Mouse (Mus musculus) layer of hippocampus, adult 8-10 months (tissue): Measurements from ENCODE around the gene Abhd2. TPM values are rescaled to one million over a fixed set of nuclear protein-coding genes. Genes with fewer than 3 reads are reported as not detected.

Source experiments
- DNase-seq, 2 experiments: peaks; one replicate each; pipeline ENCODE4 v3.0.0; 2022; ENCODE audit warnings: low spot score in 2 of 2
- total RNA-seq, 4 experiments: library from RNA; stranded (reverse); gene quantifications; 2 replicates each; pipeline ENCODE4 v1.2.4; 2022

The Abhd2 gene
- total RNA-seq, 4 experiments from 2014 or later, result 66.3 to 80.7 (median 73.3) TPM

DNA sequence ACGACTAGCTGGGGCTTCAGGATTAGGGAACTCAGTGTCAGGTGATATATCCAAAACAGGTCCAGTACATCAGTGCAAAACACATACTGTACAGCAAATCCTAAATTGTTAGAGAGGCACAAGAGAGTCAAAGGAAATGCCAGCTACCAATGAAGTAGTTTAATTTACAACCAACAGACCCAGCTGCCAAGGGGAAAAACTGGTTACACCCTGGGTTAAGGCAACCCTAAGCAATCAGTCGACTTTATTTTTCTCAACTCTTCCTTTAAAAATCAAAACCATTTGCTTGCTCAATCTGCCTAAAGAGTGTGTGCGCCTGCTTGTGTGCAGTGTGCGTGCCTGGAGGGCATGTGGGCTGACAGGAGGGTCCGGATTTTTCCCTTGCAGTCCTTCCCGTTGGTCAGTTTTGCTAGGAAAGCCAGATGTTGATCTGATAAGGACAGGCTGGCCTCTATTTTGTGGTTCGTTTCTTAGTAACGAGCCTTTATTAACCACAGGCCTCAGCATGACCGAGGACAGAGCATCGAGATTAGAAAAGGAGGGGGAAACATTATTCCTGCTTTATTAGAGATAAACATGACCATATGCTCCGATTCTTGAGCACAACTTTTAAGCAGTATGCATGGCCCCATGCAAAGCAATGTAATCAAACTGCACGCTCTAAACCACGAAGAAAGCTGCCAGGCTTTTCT lies 45.3 kb downstream of the Abhd2 start:
- DNase-seq, result no peak

DNA sequence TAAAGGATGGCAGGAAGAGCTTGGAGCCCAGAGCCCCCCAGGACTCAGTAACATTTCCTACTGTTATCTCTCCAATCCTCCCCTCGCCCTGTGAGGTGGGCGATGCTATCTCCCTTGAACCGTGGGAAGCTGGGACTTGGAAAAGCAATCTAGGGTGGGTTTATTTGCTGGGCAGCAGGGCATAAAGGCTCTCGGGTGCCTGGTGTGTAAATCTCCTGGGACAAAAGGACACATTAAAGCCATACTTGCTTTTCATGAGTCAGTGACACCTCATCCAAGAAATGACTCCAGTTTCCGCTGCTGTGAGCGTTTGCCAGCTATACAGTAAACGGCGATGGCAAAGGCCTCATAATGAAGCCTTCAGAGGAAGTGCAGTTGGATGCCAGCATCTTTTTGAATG lies 50.9 kb downstream of the Abhd2 start:
- DNase-seq, result no peak

DNA sequence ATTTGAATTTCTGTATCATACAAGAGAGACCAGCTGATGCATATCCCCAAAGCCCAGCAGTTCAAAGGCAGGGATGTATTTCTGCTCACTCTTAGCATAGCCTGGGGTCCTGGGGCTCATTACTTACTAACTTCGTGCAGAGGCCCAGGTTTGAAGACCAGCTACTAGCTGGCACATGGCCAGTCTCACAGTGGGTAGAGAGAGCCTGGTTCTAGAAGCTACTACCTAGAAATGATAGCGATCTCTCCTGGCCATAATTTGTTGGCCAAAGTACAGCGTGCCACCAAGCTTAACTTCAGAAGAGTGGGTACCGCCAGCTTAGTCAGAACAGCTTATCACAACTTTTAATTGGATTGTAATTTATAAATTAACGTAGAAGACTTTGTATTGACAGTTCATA lies 55.8 kb downstream of the Abhd2 start:
- no peak for DNase-seq

DNA sequence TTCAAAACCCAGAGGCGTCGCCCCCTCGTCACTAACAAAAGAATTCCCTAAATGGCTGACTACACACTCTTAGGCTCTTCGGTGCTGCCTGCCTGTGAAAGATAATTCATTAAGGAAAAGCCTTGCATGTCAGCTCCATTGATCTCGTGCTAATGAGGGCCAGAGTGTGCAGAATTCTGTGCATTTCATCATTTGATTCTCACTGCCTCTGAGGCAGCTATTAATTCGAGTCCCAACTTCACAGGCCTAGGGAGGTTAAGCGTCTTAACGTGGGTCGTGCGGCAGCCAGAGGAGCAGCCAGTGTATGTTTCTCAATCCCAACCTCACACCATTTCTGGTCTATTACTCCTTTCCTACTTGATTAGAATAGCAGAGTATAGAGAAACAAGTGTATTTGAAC lies 58.2 kb downstream of the Abhd2 start:
- no peak for DNase-seq

DNA sequence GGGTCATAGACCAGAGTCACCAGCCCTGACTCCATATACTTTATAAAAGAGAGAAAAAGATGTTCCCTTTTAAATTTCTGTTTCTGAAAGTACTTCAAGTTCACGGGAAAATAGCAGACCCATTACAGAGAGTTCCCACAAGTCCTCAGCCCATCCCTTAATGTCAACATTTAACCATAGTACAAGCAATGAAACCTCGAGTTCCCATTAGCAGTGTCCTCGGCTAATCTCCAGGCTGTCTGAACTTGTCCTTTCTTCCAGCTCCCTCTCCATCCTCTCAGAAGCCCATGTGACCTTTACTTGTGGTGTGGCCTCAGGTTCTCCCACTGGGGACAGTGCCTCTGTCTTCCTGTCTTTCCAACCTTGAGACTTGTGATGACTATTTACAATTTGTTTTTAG lies 60.4 kb downstream of the Abhd2 start:
- DNase-seq, result no peak

DNA sequence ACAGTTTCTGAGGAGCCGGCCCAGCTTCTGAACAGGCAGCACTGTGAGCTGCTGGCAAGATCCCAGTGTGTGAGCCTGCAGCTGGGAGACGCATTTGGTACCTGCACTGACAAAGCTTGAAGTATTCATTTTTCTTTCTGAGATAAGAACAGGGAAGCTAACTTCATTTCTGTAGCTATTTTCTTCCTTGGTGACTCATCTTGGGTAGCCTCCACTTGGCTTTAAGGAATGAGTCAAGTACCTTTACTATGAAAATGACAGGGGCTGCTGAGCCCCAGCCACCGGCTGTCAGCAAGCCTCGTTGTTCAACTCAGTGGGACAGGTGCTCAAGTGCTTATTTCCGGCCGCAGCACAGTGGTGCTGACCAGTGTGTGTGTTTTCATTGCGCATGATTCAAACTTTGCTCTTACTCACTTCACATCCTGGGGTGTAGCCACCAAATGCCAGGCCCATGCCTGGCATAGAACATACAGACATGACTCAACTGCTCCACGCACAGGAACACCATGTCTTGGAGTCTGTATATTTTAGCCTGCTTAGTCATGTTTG lies 63.4 kb downstream of the Abhd2 start:
- peak in 1 of 2 experiments; percentile 43 for DNase-seq

DNA sequence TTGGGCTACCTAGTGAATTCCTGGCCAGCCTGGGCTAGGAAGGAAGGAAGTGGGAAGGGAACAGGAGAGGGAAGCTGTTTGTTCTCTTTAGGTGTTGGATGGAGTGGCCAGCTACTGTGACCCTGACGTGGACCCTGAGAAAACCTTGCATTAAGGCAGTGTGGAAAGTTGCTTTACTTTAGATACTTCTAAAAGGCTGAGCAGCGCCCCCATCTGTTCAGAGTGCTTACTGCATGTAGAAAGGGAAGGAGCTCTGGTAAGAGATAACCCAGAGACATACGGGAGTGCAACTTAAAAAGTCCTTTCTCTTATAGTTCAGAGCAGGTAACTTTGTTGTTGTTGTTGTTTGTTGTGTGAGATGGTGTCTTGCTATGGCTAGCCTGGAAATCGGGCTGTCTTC lies 72.9 kb downstream of the Abhd2 start:
- DNase-seq, result peak in 1 of 2 experiments; percentile 56

DNA sequence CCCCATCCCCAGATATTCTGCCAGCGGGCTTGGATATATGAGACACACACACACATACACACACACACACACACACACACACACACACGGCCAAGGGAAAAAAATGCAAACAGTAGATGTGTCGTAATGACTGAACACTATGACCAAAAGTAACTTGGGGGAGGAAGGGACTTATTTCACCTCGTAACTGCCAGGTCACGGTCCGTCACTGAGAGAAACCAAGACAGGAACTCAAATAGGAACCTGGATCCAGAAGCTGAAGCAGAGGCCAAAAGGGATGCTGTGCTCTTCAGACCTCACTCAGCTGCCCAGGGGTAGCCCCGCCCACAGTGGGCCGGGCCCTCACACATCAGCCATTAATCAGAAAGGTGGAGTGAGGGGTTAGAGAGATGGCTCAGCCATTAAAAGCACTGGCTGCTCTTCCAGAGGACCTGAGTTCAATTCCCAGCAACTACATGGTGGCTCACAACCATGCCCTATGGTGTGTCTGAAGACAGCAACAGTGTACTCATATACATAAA lies 73.6 kb downstream of the Abhd2 start:
- DNase-seq, result no peak

DNA sequence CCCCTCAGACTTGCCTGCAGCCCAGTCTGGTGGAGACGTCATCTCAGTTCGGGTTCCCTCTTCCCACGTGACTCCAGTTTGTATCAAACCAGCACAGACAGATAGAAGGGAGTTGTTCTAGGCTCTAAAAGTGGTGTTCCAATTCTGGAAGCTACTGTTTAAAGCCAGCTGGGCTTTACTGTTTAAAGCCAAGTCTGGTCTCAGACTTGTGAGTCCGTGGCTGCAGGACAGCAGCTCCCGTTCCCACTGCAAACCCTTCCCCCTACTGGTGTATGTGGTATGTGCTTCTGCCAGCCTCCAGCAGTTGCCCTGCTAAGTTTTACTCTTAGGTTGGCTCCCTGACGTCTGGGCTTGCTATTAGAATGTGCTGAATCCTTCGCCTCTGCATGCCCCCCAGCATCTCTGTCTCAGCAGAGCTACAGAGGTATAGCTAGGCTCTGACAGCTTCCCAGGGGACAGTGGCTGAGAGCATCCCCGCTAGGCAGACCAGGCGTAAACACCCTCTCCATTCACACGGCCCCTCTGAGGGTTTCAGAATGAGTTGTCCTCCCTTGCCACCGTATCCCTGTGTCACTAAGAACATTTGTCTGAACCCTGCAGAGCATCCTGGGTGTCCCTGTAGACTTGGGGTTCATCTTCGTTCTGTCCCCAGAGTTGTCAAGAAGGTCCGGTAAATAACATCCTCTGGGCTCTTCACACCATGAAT lies 74.3 kb downstream of the Abhd2 start:
- no peak for DNase-seq

DNA sequence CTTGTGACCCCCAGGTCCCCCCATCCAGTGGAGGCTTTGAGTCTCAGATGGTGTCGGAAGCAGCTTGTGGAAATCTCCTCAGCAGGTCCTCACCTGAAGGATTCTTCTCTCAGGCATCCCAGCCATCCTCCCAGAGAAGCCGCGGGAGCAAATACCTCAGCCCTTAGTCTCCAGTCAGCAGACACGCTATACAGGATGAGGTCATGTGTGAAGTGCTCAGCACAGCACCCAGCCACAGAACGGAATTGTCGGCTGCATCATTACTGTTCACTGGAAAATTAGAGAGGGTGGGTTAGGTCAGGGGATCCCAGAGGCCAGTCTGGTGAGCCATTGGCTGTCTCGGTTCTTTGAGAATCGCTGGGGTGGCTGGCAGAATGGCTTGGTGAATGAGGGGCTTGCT lies 75.8 kb downstream of the Abhd2 start:
- DNase-seq, result no peak

DNA sequence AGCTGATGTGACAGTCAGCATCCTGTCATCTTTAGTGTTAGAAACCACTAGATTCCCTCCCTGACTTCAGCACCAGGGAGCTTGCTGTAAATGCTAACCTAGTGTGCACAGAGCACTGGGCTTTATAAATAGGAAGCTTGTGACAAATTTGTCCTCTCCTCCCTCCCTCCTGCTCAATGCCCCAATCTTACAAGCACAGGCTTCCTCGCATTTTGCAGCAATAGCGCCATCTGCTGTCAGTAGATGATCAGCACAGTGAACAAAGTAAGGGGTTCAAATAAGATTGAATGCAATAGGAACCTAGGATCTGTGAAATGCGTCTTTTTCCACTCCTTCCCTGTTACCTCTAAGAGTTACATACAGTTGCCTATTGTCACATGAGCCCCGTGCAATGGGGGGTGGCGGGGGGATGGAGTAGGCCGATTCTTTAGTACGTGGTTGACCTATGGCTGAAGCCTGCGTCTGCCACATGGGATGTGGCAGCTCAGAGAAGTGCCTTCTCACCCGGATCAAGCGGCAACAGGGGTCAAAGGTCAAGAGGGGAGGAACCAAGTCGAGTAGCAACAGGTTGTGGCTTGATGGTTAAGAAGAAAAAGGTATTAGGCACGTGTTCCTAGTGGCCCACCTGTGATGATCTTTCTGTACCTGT lies 76.9 kb downstream of the Abhd2 start:
- DNase-seq, result peak; percentile 86 to 89

DNA sequence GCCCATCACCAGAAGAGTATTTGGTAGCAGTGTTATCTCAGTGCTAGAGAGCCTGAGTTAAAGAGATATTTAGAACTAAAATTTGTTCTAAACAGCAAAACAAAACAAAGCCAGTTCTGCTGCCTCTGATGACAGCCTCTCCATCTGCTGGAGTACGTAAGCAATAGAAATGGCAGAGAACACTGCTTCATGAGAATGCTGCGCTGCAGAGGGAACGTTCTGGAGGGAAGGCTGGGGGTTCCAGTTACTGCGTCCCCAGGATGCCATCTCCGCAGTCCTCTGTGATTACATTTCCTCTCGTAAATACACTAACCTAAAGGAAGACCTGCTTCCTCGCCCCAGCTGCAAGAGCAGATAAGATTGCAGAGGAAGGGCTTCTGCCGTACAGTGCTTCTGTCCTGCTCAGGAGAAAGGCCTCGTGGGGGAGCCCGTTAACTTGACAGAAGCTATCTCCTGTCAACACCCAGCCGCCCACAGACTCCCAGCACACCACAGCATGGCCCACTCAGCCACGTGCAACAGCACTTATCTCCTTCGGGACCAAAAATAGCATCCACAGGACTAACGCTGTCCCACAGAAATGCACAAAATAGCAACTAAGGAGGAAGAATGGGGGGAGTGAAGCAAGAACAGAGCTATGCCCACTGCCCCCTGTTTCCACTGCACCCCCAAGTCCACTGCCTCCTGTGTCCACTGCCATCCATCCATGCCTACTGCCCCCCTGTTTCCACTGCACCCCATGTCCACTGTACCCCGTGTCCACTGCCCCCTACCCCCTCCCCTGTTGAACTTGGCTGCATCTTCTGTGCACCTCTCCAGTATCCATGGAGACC lies 85.6 kb downstream of the Abhd2 start:
- DNase-seq, result peak; percentile 77 to 88

DNA sequence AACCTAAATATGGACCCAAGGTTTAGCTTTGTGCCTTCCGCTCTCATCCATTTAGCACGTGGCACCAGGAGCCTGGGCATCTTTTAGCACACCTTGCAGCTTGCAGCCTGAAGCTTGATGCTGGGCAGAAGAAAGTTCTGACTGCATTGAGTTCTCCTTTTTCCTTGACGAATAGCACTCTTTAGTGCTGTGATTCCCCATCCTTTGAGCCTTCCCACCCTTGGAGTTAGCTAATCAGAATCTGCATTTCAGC lies 86.1 kb downstream of the Abhd2 start:
- DNase-seq, result no peak

DNA sequence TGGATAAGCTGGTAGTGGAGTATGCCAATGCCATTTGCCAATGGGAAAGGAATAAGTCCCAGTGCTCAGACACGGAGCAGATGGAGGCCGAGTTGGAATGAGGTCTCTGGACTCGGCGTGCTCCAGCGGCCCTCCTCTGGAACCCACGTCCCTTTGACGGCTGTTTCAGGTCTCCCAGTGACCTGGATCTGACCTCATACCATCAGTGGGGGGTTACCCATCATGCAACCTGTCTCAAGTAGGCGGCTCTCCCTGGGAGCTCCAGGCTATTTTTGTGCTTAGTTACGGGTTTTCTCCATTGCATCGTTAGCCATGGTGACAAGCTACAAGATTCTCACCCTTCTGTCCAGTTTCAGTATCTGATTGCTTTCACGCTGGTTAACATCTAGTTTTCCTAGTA lies 87.1 kb downstream of the Abhd2 start:
- no peak for DNase-seq

DNA sequence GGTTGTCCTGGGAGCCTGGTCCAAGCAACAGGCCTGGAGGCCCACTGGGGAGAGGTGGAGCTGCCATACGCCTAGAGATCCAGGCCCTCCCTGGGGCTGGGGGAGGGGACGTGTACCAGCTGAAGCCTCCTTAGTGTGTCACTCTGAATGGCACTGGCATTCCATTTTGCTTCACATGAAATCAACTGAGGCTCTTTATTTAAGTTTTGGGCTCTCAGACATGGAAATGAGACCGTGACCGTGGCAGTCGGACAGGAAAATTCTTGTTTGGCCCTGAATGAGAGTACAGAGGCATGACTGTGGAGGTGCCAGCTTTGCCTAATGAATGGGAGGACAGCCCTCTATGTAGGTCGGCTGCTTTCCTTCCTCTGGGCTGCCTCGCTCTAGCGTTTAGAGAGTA lies 89.2 kb downstream of the Abhd2 start:
- DNase-seq, result peak; percentile 58 to 73

DNA sequence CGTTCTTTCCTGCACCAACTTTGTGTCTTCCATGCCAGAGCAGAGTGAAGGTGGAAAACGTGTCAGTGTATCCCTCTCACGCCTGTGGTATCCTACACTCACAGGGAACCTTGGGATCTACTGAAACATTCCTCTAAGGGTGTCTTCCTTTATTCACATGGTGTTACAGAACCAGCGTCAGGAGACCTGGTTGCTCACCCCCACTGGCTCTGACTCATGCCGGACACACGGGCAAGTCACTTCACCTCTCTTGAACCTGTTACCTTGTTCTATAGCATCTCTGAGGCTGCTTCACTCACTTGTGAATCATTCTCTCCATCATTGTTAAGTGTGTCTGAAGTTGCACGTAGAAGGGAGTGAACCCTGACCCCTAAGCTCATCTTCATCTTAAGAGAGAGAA lies 89.8 kb downstream of the Abhd2 start:
- DNase-seq, result no peak

DNA sequence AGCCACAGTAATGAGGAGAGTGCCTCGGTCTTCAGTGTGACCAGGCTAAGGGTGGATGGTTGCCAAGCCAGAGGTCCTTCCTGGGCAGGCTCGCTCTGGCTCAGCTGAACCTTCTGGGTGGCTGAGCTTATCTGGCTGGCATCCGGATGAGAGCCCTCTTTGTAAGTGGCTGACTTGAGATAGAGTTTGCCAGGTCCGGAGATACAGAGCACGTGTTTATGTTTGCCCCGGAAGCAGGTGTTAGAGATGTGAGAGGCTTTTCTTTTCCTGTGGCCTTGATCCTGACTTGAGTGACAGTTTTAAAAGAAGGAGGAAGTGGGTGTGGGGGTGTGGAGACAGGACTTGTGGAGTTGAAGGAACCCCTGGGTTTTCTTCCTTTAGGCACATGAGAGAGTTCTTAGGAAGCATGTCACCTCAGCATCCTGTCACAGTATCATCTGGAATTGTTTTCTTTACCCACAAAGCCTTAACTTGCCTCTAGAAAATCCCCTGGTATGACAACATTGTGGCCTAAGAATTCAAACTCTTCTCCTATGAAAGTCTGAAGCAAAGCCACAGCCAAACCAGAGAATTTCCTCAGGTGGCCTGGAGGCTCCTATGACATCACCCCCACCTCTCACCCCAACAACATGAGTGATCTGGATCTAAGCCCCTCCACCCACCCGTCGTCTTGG lies 90.5 kb downstream of the Abhd2 start:
- DNase-seq, result peak; percentile 41 to 66

DNA sequence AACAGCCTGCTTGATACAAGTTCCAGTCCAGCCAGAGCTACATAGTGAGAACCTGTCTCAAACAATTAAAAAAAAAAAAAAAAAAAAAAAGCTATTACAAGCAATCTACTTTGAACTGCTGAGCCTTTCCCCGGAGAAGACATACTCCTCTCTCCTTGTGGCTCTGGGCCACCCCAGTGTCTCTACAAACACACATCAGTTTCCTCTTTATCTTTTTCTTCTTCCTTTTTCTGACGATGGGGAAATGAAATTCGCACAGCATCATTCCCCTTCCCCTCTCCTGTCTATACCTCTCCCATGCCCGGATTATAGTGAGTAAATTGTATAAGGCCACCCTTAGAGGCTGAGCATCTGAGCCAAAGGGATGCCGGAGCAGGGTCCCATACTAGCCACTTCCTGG lies 95.7 kb downstream of the Abhd2 start:
- DNase-seq, result no peak

DNA sequence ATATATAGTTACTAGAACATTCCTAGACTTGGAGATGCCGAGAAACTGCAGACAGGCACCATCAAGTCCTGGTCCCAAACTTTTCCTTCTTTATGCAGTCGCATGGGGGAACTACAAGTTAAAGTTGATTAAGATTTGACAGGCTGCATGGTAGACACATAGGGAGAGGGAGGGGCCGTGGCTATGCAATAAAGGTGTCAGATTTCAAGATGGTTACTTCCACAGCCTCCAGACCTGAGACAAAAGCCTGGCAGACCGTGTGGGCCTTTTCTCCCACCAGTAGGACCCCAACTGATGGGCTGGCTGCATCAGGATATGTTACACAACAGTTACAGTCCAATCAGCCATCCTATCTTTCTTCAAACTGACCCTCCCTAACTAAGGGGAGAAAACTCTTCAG lies 96.4 kb downstream of the Abhd2 start:
- no peak for DNase-seq

DNA sequence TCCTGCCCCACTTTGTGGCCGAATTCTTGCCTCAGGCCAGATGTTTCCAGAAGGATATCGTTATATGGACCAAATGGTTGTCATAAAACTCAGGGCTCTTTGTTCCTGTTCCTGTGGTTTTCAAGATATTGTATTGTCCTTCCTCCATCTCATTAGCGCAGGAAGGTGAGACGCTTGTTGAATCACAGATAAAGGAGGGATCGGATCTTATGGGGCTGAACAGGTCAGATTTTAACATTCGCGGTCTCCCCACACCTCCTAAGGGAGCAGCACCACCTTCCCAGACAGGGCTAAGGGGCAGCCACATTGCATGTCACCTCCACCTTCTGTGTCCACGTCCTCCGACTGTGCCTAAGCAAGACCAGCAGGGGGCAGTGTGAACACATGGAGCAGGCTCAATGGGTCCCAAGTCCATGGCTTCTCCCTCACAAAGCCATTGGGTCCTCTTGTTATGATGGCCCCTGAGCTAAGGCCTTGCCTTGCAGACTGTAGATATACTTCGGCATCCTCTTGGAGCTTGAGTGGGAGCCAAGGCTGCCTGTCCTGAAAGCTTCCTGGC lies 98.4 kb downstream of the Abhd2 start:
- peak in 1 of 2 experiments; percentile 74 for DNase-seq

DNA sequence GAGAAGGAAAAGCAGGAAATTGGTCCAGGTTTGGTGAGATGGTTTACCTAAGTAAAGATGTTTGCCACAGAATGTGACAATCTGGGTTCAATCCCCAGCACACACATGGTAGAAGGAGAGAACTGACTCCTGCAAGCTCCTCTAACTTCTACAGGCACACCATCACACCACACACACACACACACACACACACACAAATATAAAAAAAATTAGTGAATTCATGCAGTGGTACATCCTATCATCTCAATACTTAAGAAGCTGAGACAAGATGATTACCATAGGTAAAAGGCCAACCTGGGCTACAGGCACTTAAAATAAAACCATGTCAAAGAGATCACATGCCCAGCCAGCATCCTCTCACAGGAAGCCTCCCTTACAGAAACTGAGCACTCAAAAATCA lies 101.0 kb downstream of the Abhd2 start:
- no peak for DNase-seq
